Mouse (Mus musculus): ENCODE measurements around the gene Cenpl.
"Not testable (repeated sequence)": the region's sequence is repeated elsewhere in the genome, so short reads cannot be mapped to it uniquely, and the experiment has no call there.

Cenpl gene

GRCm38 (mm10) chr1:161070352-161071271 is at the start of gene Cenpl, which contains the start of gene Dars2:
TSS of gene Cenpl (plus strand) at chr1:161070713.
TSS of gene Dars2 (minus strand) at chr1:161070658.
- DNase-seq (ENCODE audit: low spot score in 2 of 2), result peak; percentile 98

DNA sequence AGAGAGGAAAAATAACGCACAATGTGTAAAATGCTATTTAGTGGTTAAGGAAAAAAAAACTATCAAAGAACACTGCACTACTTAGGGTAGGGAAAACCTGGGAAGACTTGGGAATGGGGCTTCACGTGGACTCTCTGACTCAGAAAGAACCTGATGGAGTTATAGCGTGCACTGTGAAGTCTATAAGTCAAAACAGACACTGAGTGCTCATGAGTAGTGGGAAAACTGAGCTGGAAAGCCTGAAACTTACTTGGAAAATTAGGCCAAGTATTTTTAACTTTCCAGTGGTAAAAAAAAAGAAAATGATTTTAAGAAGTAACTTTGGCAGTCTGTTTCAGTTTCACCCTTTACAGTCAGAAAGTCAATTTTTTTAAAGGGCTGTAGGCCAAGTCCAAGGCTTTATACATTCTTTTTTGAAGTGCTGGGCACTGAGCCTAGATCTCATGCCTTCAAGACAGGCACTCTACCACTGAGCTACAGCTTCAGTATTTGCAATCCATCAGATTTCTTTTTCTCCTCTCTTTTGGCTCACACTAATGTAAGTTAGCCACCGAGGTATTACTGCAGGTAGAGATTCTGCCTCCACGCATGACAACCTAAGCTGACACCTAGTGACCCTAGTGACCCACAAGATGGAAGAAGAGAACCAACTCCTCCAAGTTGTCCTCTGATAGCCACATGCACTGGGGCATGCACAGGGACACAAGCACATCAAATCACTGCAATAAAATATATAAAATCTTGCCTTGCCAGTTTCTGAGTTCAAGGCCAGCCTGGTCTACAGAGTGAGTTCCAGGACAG is 44.9 kb upstream of the Cenpl start:
- DNase-seq (ENCODE audit: low spot score in 2 of 2), result no peak

- no peak for DNase-seq (ENCODE audit: low spot score in 2 of 2)
Observed at GRCm38 (mm10) chr1:161027196-161027595, 43.3 kb upstream of the Cenpl start.

- not testable (repeated sequence) for DNase-seq (ENCODE audit: low spot score in 2 of 2)
Observed at GRCm38 (mm10) chr1:161028427-161028826, 42.1 kb upstream of the Cenpl start.

DNA sequence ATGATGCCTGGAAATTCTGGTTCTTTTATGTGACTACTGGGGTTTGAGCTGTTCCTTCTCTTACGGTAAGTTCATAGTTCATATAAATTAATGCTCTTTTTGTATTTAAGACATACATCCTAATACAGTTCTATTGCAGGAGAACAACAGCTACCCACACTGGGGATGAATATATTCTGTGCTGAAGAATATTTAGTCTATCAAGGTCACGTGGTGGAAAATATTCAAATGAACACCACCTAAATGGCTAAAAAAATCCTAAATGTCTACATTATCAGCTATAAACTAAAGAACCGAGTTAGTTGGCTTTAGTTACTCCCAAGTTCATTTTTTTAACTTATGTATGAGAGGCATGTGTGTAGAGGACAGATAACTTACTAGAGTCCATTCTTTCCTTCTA is 40.5 kb upstream of the Cenpl start:
- DNase-seq (ENCODE audit: low spot score in 2 of 2), result no peak

DNA sequence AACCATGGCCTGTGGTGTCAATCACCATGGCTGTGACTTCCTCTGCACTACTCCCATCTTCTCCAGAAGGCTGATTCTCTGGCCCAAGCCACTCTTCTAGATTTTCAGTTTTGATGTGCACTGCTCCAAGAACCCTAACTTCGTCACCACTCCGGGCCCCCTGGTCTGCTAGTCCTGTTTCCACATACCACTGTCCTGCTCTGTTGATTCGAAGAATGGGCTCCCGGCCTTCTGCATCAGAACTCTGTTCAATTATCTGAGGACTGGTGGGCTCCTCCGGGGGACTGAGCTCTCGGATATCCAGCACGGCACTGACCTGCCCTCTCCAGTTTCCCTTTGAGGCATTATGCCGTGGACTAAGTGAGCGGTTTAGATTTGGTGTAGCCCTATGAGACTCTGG is 38.6 kb upstream of the Cenpl start:
- DNase-seq (ENCODE audit: low spot score in 2 of 2), result no peak

- no peak for DNase-seq (ENCODE audit: low spot score in 2 of 2)
Observed at GRCm38 (mm10) chr1:161032345-161032744, 38.2 kb upstream of the Cenpl start.

GRCm38 (mm10) chr1:161033856-161034434 is 36.6 kb upstream of the Cenpl start:
- DNase-seq (ENCODE audit: low spot score in 2 of 2), result no peak

- DNase-seq (ENCODE audit: low spot score in 2 of 2), result peak; percentile 99
Observed at GRCm38 (mm10) chr1:161034435-161035280, 35.9 kb upstream of the Cenpl start, which contains the start of gene Zbtb37. TSS of gene Zbtb37 (minus strand) at chr1:161034849.

DNA sequence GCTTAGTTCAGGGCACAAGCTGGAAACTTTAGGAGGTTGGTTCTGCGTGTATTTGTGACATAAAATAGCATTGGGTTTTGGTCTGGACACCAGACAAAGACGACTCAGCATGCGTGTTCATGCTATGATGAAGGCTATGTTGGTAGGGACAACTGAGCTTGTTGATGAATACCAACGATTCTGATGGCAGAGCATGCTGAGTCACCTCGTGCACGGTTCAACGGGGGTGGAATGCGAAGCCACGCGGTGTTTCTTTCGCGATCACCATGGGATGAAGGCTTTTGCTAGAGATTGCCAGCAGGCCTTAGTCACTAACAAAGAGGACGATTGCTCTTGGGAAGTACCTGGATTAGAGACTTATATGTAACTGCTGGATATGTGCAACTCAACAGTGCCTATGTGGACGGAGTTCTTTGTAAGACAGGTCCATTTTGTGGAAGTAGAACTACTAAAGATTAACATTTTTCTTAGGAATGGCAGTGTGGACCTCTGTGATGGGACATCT is 35.2 kb upstream of the Cenpl start:
- DNase-seq (ENCODE audit: low spot score in 2 of 2), result peak in 1 of 2 experiments; percentile 56

DNA sequence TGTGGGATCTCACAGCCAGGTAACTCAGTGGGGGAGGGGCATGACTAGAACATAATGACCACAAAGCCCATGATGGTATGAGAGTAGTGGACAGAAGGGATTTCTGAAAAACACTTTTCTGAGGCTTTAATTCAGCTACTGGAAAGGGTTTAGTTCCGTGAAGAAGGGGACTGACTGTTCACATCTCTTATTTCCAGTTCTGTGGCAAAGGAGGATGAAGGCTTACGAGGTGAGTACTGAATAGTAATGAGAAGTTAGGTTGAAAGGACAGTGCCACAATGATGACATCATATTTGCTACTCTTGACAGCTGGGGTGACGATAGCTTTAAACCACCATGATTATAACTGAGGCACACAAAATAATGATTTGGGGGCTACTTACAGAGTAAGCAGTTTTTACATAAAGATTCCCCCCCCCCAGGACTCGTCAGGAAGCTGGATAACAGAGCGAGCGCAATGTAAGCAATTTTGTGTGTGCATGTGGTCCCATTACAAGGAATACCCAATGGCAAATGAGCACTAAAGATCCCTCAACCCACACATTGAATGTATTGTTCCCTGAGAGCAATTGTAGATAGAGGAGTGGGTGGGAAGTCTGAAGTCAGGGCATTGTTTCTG is 34.6 kb upstream of the Cenpl start:
- DNase-seq (ENCODE audit: low spot score in 2 of 2), result peak; percentile 35 to 56

- peak in 1 of 2 experiments; percentile 29 for DNase-seq (ENCODE audit: low spot score in 2 of 2)
Observed at GRCm38 (mm10) chr1:161036411-161036841, 34.1 kb upstream of the Cenpl start.

GRCm38 (mm10) chr1:161037026-161037425 is 33.5 kb upstream of the Cenpl start:
- DNase-seq (ENCODE audit: low spot score in 2 of 2), result no peak

- DNase-seq (ENCODE audit: low spot score in 2 of 2), result no peak
Observed at GRCm38 (mm10) chr1:161037599-161037998, 32.9 kb upstream of the Cenpl start.

DNA sequence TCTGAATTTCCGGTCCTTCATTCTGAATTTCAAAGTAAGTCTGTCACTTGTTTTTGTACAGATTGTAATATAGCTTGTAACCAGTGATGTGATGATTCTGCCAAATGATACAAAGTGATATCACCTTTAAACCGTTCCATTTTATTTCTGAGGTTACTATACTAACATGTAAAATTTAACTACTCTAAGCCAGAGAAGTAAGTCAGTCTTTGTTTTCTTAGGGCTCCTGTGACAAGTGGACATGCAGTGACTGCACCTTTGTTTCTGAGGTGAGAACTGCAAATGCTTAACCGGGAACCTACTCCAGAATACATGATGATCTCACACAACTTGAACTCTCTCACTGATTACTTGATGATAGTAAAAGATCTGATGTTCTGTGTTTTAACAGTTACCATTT is 32.5 kb upstream of the Cenpl start:
- DNase-seq (ENCODE audit: low spot score in 2 of 2), result no peak

- no peak for DNase-seq (ENCODE audit: low spot score in 2 of 2)
Observed at GRCm38 (mm10) chr1:161038968-161039721, 31.4 kb upstream of the Cenpl start.

DNA sequence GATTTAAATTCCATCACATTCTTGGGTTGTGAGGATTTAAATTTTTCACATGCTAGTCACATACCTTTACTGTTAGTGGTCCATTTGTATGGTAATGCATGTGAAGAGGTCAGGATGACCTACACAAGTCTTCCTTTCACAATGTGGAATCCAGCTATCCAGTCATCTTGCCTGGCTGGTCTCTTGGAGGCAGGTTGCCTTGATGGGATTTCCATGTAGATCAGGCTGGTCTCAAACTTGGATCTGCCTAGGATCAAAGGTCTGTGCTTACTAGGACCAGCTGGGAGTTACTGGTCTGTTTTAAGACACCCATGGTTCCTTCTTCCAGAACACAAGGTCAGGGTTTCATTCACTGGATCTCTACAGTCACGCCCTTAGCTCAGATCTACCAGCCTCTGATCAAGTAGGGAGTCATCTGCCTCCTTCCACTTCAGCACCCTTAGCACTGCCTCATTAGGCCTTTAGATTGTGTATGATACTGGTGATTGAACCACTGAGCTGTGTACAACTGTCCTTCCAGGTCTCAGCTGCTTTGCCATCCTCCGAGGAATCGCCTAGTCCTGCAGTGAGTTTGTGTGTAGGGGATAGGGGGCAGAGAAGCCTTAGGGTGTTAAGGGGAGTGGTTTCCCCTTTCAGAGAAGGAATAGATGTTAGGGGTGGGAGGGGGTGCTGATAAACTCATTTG is 30.6 kb upstream of the Cenpl start:
- peak in 1 of 2 experiments; percentile 23 for DNase-seq (ENCODE audit: low spot score in 2 of 2)

- no peak for DNase-seq (ENCODE audit: low spot score in 2 of 2)
Observed at GRCm38 (mm10) chr1:161040426-161040770, 30.1 kb upstream of the Cenpl start.

GRCm38 (mm10) chr1:161040855-161041254 is 29.7 kb upstream of the Cenpl start:
- DNase-seq (ENCODE audit: low spot score in 2 of 2), result no peak
